Mouse (Mus musculus) small intestine, adult 2 months (tissue): ENCODE data around the gene Txn2.

ENCODE experiments used
- CTCF ChIP-seq: fragments of 200-500 bp; IDR thresholded peaks from 2 replicates; pipeline ENCODE4 v1.5.1; 2012; ENCODE audit warnings: low read depth, mild to moderate bottlenecking, control low read depth, inconsistent platforms, low read length, moderate library complexity, mixed read lengths; ENCODE audit not compliant: insufficient replicate concordance, insufficient read length; ENCODE audit errors: extremely low read depth
- POLR2A ChIP-seq: fragments of 200-500 bp; IDR thresholded peaks from 2 replicates; pipeline ENCODE4 v1.6.1; 2012; ENCODE audit warnings: low read depth, mild to moderate bottlenecking, control low read depth, inconsistent platforms, low read length, moderate library complexity

GRCm38 (mm10) chr15:77903176-77903575, 25.6 kb downstream of the Txn2 start:
- no peak for TF ChIP-seq POLR2A
- no peak for TF ChIP-seq CTCF
